Mouse (Mus musculus) myocyte (in vitro differentiated cells): ENCODE measurements around the gene Prdm11.

Experiments used
- CEBPB ChIP-seq: IDR thresholded peaks from 2 replicates; pipeline ENCODE4 v1.6.1; 2011; ENCODE audit warnings: mild to moderate bottlenecking, moderate library complexity; ENCODE audit not compliant: poor library complexity, insufficient read depth, severe bottlenecking
- E2F4 ChIP-seq: IDR thresholded peaks from one replicate; pipeline ENCODE4 v1.6.1; 2011; ENCODE audit warnings: mild to moderate bottlenecking, control low read depth, moderate library complexity; ENCODE audit not compliant: insufficient read depth
- USF1 ChIP-seq: IDR thresholded peaks from one replicate; pipeline ENCODE4 v1.6.1; 2011; ENCODE audit warnings: low read depth, mild to moderate bottlenecking, control low read depth, moderate library complexity

DNA sequence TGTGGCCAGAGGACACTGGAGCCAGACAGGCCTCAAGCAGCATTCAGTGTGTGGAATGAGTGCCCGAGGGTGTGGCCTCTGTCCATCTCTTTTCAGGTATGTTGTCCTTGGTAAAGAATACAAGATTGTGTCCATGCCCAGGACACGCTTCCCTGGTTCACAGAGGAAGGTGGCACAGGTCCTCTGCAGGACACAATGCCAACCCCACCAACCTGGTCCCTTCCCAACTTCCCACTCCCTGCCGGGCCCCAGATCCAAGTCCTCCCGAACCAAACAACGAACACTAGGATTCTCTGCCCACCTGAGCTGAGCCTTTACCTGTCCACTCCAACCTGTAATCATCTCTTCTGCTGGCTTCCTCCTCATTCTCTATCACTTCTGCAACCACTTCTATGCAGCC is 6.3 kb downstream of the Prdm11 start:
- TF ChIP-seq USF1 (no peak), E2F4 (no peak), CEBPB (no peak)
